Mouse (Mus musculus) liver, postnatal 0 days (tissue): ENCODE measurements around the gene Trcg1. TPM values are rescaled to one million over a fixed set of nuclear protein-coding genes. Genes with fewer than 3 reads are reported as not detected.

ENCODE experiments used
- ATAC-seq: fragments of 200-750 bp; cut with Nextera tagmentation; 2 replicates; pipeline ENCODE4 v1.8.0; 2017; ENCODE audit warnings: mild to moderate bottlenecking, moderate library complexity
- DNase-seq: peaks from one replicate; pipeline ENCODE4 v3.0.0-alpha.2; 2016
- H3K27ac ChIP-seq: fragments of 300-500 bp; sonication (generic); 2 replicates; pipeline ENCODE4 v1.5.1; 2014; ENCODE audit warnings: antibody characterized with exemption, moderate library complexity, mild to moderate bottlenecking, low read depth
- H3K27me3 ChIP-seq: fragments of 300-500 bp; sonication (generic); 2 replicates; pipeline ENCODE4 v1.6.1; 2014; ENCODE audit warnings: low read length, control low read depth, mixed read lengths; ENCODE audit not compliant: insufficient read depth
- H3K36me3 ChIP-seq: fragments of 300-500 bp; sonication (generic); replicated peaks from 2 replicates; pipeline ENCODE4 v1.6.1; 2014; ENCODE audit warnings: mild to moderate bottlenecking, control low read depth, low read length, moderate library complexity, mixed read lengths; ENCODE audit not compliant: insufficient read depth
- H3K4me1 ChIP-seq: fragments of 300-500 bp; sonication (generic); 2 replicates; pipeline ENCODE4 v1.6.1; 2014; ENCODE audit warnings: antibody characterized with exemption, mild to moderate bottlenecking, control low read depth; ENCODE audit not compliant: insufficient read depth
- H3K4me2 ChIP-seq: fragments of 300-500 bp; sonication (generic); 2 replicates; pipeline ENCODE4 v1.6.1; 2014; ENCODE audit warnings: low read depth, mild to moderate bottlenecking, low read length, moderate library complexity, mixed read lengths
- H3K4me3 ChIP-seq: fragments of 300-500 bp; sonication (generic); 2 replicates; pipeline ENCODE4 v1.5.1; 2014; ENCODE audit warnings: low read depth, low read length
- H3K9ac ChIP-seq: fragments of 300-500 bp; sonication (generic); replicated peaks from 2 replicates; pipeline ENCODE4 v1.6.1; 2014; ENCODE audit warnings: mild to moderate bottlenecking, moderate library complexity
- H3K9me3 ChIP-seq: fragments of 300-500 bp; sonication (generic); 2 replicates; pipeline ENCODE4 v1.6.1; 2016; ENCODE audit warnings: mild to moderate bottlenecking, control low read depth, low read length, mixed read lengths
- CTCF ChIP-seq: sonication (generic); IDR thresholded peaks from 2 replicates; pipeline ENCODE4 v1.5.1; 2016; ENCODE audit warnings: antibody characterized with exemption, low read depth
- EP300 ChIP-seq: IDR thresholded peaks from 2 replicates; pipeline ENCODE4 v1.6.1; 2016; ENCODE audit warnings: antibody characterized with exemption, low read depth, mild to moderate bottlenecking
- WGBS: fragments of 180-500 bp; shearing (Covaris S2); extraction: QIAGEN DNeasy Blood & Tissue Kit; methylation state at CpG from one replicate; pipeline ENCODE4 v1.1.7; 2014; ENCODE audit not compliant: insufficient replicate concordance; 5-methylcytosine and 5-hydroxymethylcytosine counted together
- polyA plus RNA-seq: library from polyadenylated mRNA; unstranded; fragments of >200 nt; fragmentation: Nextera tagmentation; extraction: Ambion mirVana; gene quantifications from 2 replicates; pipeline ENCODE4 v1.2.1, GENCODE M21; 2015

Trcg1 gene
- polyA plus RNA-seq, 1 experiment from 2014 or later, result not detected

GRCm38 (mm10) chr9:57295666-57296065 is 59.3 kb downstream of the Trcg1 start:
- ATAC-seq (peak; percentile 58), DNase-seq (peak; percentile 26)
- Histone ChIP-seq H3K4me2 (peak overlapping the region; percentile 44), H3K27ac (peak overlapping the region; percentile 86), H3K9me3 (no peaks in the 10 kb centered on the region), H3K27me3 (no peaks in the 10 kb centered on the region), H3K4me1 (peaks cover 43% of the 10 kb centered on the region), H3K4me3 (0 out of 2 replicates have a peak overlapping the region, but pooled peaks have one; percentile 9), H3K9ac (no peak overlapping the region), H3K36me3 (no peaks in the 10 kb centered on the region)
- no peak for TF ChIP-seq CTCF
- peak; percentile 68 for TF ChIP-seq EP300
- WGBS, result 53% methylated on average over 3 of the region's 3 CpGs

GRCm38 (mm10) chr9:57296277-57296676 is 59.9 kb downstream of the Trcg1 start:
- Histone ChIP-seq H3K27me3 (no peaks in the 10 kb centered on the region), H3K36me3 (no peaks in the 10 kb centered on the region), H3K4me3 (no peak overlapping the region), H3K27ac (peak overlapping the region; percentile 56), H3K9ac (no peak overlapping the region), H3K9me3 (no peaks in the 10 kb centered on the region), H3K4me2 (no peak overlapping the region), H3K4me1 (peaks cover 49% of the 10 kb centered on the region)
- DNase-seq, result no peak
- no peak for ATAC-seq
- WGBS, result 66% methylated on average over 8 of the region's 8 CpGs
- no peak for TF ChIP-seq CTCF
- no peak for TF ChIP-seq EP300

GRCm38 (mm10) chr9:57297938-57298337 is 61.6 kb downstream of the Trcg1 start:
- TF ChIP-seq CTCF (no peak), EP300 (peak; percentile 63; the same call in 1 of the 2 replicates)
- no peaks in the 10 kb centered on the region for H3K9me3 ChIP-seq
- ATAC-seq (no peak), DNase-seq (no peak)
- no peaks in the 10 kb centered on the region for H3K27me3 ChIP-seq
- peaks cover 63% of the 10 kb centered on the region for H3K4me1 ChIP-seq
- peak overlapping the region; percentile 96 for H3K27ac ChIP-seq
- peak overlapping the region; percentile 67 for H3K4me2 ChIP-seq
- peak overlapping the region; percentile 39 for H3K4me3 ChIP-seq
- H3K9ac ChIP-seq, result peak overlapping the region; percentile 68
- WGBS, result 66% methylated on average over 2 of the region's 2 CpGs
- no peaks in the 10 kb centered on the region for H3K36me3 ChIP-seq

Other genes with a start within 250 kb of the Trcg1 start
- 4.9 and 5.0 TPM in 2 replicates for gene Ptpn9, start 241.6 kb upstream of the Trcg1 start, polyA plus RNA-seq
- 6.1 and 6.6 TPM in 2 replicates for gene Sin3a, start 164.5 kb upstream of the Trcg1 start, polyA plus RNA-seq
- 18.2 and 18.5 TPM in 2 replicates for gene Man2c1, start 105.9 kb upstream of the Trcg1 start, polyA plus RNA-seq
- 2.5 and 2.9 TPM in 2 replicates for gene Neil1, start 88.3 kb upstream of the Trcg1 start, polyA plus RNA-seq
- 45.4 and 48.2 TPM in 2 replicates for gene Commd4, start 78.2 kb upstream of the Trcg1 start, polyA plus RNA-seq
- gene 1700017B05Rik, start 26.1 kb downstream of the Trcg1 start, polyA plus RNA-seq, result 10.1 and 10.4 TPM in 2 replicates
- gene Ppcdc, start 203.6 kb downstream of the Trcg1 start, polyA plus RNA-seq, result 10.7 and 11.5 TPM in 2 replicates
- gene Scamp5, start 231.5 kb downstream of the Trcg1 start, polyA plus RNA-seq, result 6.5 and 8.4 TPM in 2 replicates